Mouse (Mus musculus): ENCODE results near the gene Spata46. TPM values are rescaled to one million over a fixed set of nuclear protein-coding genes. Genes with fewer than 3 reads are reported as not detected.

Spata46 gene
- polyA plus RNA-seq, 1 experiment from 2014 or later: 0.53 TPM

GRCm38 (mm10) chr1:170351080-170351479 is 42.5 kb downstream of the Spata46 start:
- Histone ChIP-seq H3K4me2 (replicated peaks; ENCODE audit: low read depth, low read length) (no peak overlapping the region), H3K4me1 (ENCODE audit: insufficient read depth, low read depth, low read length) (no peaks in the 10 kb centered on the region), H3K4me3 (ENCODE audit: low read depth, low read length) (no peak overlapping the region), H3K9me3 (ENCODE audit: low read length) (no peaks in the 10 kb centered on the region), H3K27me3 (replicated peaks; ENCODE audit: insufficient read depth, low read length) (no peaks in the 10 kb centered on the region), H3K36me3 (ENCODE audit: insufficient read depth, low read length) (no peaks in the 10 kb centered on the region), H3K27ac (ENCODE audit: low read length) (no peak overlapping the region), H3K9ac (replicated peaks; ENCODE audit: low read depth) (no peak overlapping the region)
- TF ChIP-seq CTCF (IDR thresholded peaks at IDR 0.05) (no peak), EP300 (IDR thresholded peaks at IDR 0.05) (no peak)
- ATAC-seq (no peak), DNase-seq (ENCODE audit: low spot score) (no peak)

- no peak for TF ChIP-seq CTCF (IDR thresholded peaks at IDR 0.05)
- no peak for TF ChIP-seq EP300 (IDR thresholded peaks at IDR 0.05)
- H3K4me2 ChIP-seq (replicated peaks; ENCODE audit: low read depth, low read length): no peak overlapping the region
- no peaks in the 10 kb centered on the region for H3K36me3 ChIP-seq (ENCODE audit: insufficient read depth, low read length)
- no peak overlapping the region for H3K27ac ChIP-seq (ENCODE audit: low read length)
- no peaks in the 10 kb centered on the region for H3K4me1 ChIP-seq (ENCODE audit: insufficient read depth, low read depth, low read length)
- no peak overlapping the region for H3K4me3 ChIP-seq (ENCODE audit: low read depth, low read length)
- 69% methylated on average over 3 of the region's 3 CpGs for WGBS
- ATAC-seq (no peak), DNase-seq (ENCODE audit: low spot score) (no peak)
- no peak overlapping the region for H3K9ac ChIP-seq (replicated peaks; ENCODE audit: low read depth)
- no peaks in the 10 kb centered on the region for H3K9me3 ChIP-seq (ENCODE audit: low read length)
- no peaks in the 10 kb centered on the region for H3K27me3 ChIP-seq (replicated peaks; ENCODE audit: insufficient read depth, low read length)
These were observed 44.7 kb downstream of the Spata46 start for GRCm38 (mm10) chr1:170353335-170353734.

GRCm38 (mm10) chr1:170360183-170360915 is 51.7 kb downstream of the Spata46 start:
- Histone ChIP-seq H3K36me3 (ENCODE audit: insufficient read depth, low read length) (no peaks in the 10 kb centered on the region), H3K9ac (replicated peaks; ENCODE audit: low read depth) (no peak overlapping the region), H3K4me1 (ENCODE audit: insufficient read depth, low read depth, low read length) (no peaks in the 10 kb centered on the region), H3K27me3 (replicated peaks; ENCODE audit: insufficient read depth, low read length) (no peaks in the 10 kb centered on the region), H3K4me2 (replicated peaks; ENCODE audit: low read depth, low read length) (no peak overlapping the region), H3K4me3 (ENCODE audit: low read depth, low read length) (no peak overlapping the region), H3K27ac (ENCODE audit: low read length) (no peak overlapping the region), H3K9me3 (ENCODE audit: low read length) (no peaks in the 10 kb centered on the region)
- no peak for TF ChIP-seq CTCF (IDR thresholded peaks at IDR 0.05)
- no peak for TF ChIP-seq EP300 (IDR thresholded peaks at IDR 0.05)
- ATAC-seq (no peak), DNase-seq (ENCODE audit: low spot score) (no peak)
- WGBS: 40% methylated on average over 10 of the region's 10 CpGs

Other genes starting within 250 kb of the Spata46 start
- 20.6 and 23.7 TPM in 2 replicates for gene Ddr2, start 198.0 kb upstream of the Spata46 start, polyA plus RNA-seq (2015; fragmentation: Nextera tagmentation; extraction: Ambion mirVana)
- gene Uap1, start 133.8 kb upstream of the Spata46 start, polyA plus RNA-seq (2015; fragmentation: Nextera tagmentation; extraction: Ambion mirVana): 50.6 and 53.2 TPM in 2 replicates
- 4.8 and 5.2 TPM in 2 replicates for gene Uhmk1, start 93.4 kb upstream of the Spata46 start, polyA plus RNA-seq (2015; fragmentation: Nextera tagmentation; extraction: Ambion mirVana)
- 0.58 and 0.64 TPM in 2 replicates for gene Sh2d1b2, start 76.1 kb upstream of the Spata46 start, polyA plus RNA-seq (2015; fragmentation: Nextera tagmentation; extraction: Ambion mirVana)
- gene Sh2d1b1, start 31.5 kb upstream of the Spata46 start, polyA plus RNA-seq (2015; fragmentation: Nextera tagmentation; extraction: Ambion mirVana): 3.9 and 5.3 TPM in 2 replicates
- 2.6 and 2.9 TPM in 2 replicates for gene Gm7694, start 2.5 kb upstream of the Spata46 start, polyA plus RNA-seq (2015; fragmentation: Nextera tagmentation; extraction: Ambion mirVana)

Data from lung, postnatal 0 days (tissue).